In the genomic region with DNA sequence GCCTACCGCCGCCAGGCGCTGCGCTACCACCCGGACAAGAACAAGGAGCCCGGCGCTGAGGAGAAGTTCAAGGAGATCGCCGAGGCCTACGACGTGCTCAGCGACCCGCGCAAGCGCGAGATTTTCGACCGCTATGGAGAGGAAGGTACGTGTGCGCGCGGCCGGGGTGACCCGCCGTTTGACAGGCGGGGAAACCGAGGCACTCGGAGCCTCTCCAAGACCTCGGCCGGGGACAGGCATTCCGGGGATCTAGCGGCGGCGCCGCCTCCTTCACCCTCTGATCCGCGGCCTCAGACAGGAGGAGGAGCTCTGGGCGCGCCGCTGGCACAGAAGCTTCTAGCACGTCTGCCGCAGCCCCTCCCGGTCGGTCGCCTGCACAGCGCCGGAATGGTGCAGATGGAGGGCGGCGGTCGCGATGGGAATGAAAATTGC, we compare ENCODE assay signal across 8 mouse cellular contexts. TPM values are rescaled to one million over a fixed set of nuclear protein-coding genes. Genes with fewer than 3 reads are reported as not detected.
A peak's percentile ranks its signal among the peaks of the same experiment; 100 is the strongest.
DNase-seq lines count a peak whose midpoint lies in the region; ATAC-seq and TF ChIP-seq lines count a peak whose summit lies in the region.

No protein-coding gene starts in this region.

- H3K4me2 ChIP-seq in hindbrain, postnatal 0 days (ENCODE audit: low read depth, low read length) = peak overlapping the region; percentile 80

- peaks cover 16% of the 10 kb centered on the region for H3K4me1 ChIP-seq in hindbrain, postnatal 0 days (ENCODE audit: insufficient read depth, low read length)

- ATAC-seq in hindbrain, postnatal 0 days = peak; percentile 78

- TF ChIP-seq CTCF in hindbrain, postnatal 0 days (IDR thresholded peaks at IDR 0.05; ENCODE audit: low read depth) = peak; percentile 28; the same call in 1 of the 2 replicates

- peaks cover 31% of the 10 kb centered on the region for H3K36me3 ChIP-seq in hindbrain, postnatal 0 days (ENCODE audit: insufficient read depth, low read length)
- peaks cover 28% of the 10 kb centered on the region for H3K36me3 ChIP-seq in macrophage (ENCODE audit: inconsistent target)

- no peaks in the 10 kb centered on the region for H3K9me3 ChIP-seq in hindbrain, postnatal 0 days (ENCODE audit: low read length)

- H3K79me2 ChIP-seq in macrophage (ENCODE audit: inconsistent target) = peaks cover 46% of the 10 kb centered on the region

- peak overlapping the region; percentile 86 for H3K9ac ChIP-seq in hindbrain, postnatal 0 days (replicated peaks; ENCODE audit: low read length)

- no peaks in the 10 kb centered on the region for H3K27me3 ChIP-seq in hindbrain, postnatal 0 days (ENCODE audit: insufficient read depth, low read length)

- DNase-seq in NIH3T3 (ENCODE audit: low read depth) = peak; percentile 87
- peak; percentile 79 for DNase-seq in c-Kit-positive CD71-positive TER-119-positive erythroid progenitor cells, embryonic 14.5 days (ENCODE audit: low spot score)
- peak; percentile 70 to 73 for DNase-seq in gastrocnemius, adult 8-10 months (ENCODE audit: low spot score in 2 of 2)
- DNase-seq in hindbrain, postnatal 0 days (ENCODE audit: low spot score) = peak; percentile 84
- DNase-seq in left cerebral cortex, adult 8-10 months (ENCODE audit: low spot score in 2 of 2) = peak; percentile 74 to 78
- DNase-seq in right cerebral cortex, adult 2 months (ENCODE audit: low spot score in 2 of 2) = peak; percentile 75 to 82
- DNase-seq in urinary bladder, postnatal 25 days (ENCODE audit: low spot score) = peak; percentile 71

- peak overlapping the region; percentile 98 for H3K27ac ChIP-seq in hindbrain, postnatal 0 days
- peak overlapping the region; percentile 33; the same call in 1 of the 2 replicates for H3K27ac ChIP-seq in macrophage

- WGBS in hindbrain, postnatal 0 days = under 1% methylated on average over 51 of the region's 51 CpGs
- under 1% methylated on average over 49 of the region's 51 CpGs for WGBS in macrophage (ENCODE audit: missing documents)

- peak overlapping the region; percentile 82 for H3K4me3 ChIP-seq in hindbrain, postnatal 0 days (ENCODE audit: low read length)
- H3K4me3 ChIP-seq in macrophage (ENCODE audit: inconsistent target) = peak overlapping the region; percentile 86

RNA-seq across cellular contexts. Expression of gene Dnajb1, which starts 0.4 kb away (rescaled TPM):
- 1 to 10 TPM; 3.6 to 7.9 (median 3.8) TPM for total RNA-seq in gastrocnemius, adult 8-10 months (2022)
- 35.3 and 42.7 TPM in 2 replicates for total RNA-seq in hindbrain, postnatal 0 days (2014; rRNA removed)
- polyA plus RNA-seq in hindbrain, postnatal 0 days (2015; fragmentation: Nextera tagmentation; extraction: Ambion mirVana) = 60.1 and 65.0 TPM in 2 replicates
- 10 to 100 TPM; 44.9 to 46.9 (median 45.6) TPM for total RNA-seq in left cerebral cortex, adult 8-10 months (2022)
- total RNA-seq in macrophage (2018; cell fraction: chromatin; rRNA removed) = 10 to 100 TPM in 1 of 26 experiments, 1 to 10 TPM in 25; 1.3 to 11.5 (median 5.2) TPM
- 10 to 100 TPM; 13.7 to 26.4 (median 19.9) TPM for total RNA-seq in macrophage (2018; cell fraction: cytosol; rRNA removed)
- total RNA-seq in macrophage (2018; cell fraction: nucleus; rRNA removed) = 10 to 100 TPM in 6 of 26 experiments, 1 to 10 TPM in 20; 3.9 to 13.8 (median 8.0) TPM
- polyA plus RNA-seq in macrophage (2018) = 13.5 to 19.5 TPM (median 18.1 TPM) in 3 replicates

RNA-seq across cellular contexts. Expression of gene Tecr, which starts 0.6 kb away (rescaled TPM):
- 100 to 1,000 TPM; 461 to 506 (median 481) TPM for total RNA-seq in gastrocnemius, adult 8-10 months (2022)
- total RNA-seq in hindbrain, postnatal 0 days (2014; rRNA removed) = 1,283 and 1,409 TPM in 2 replicates
- 1,550 and 1,625 TPM in 2 replicates for polyA plus RNA-seq in hindbrain, postnatal 0 days (2015; fragmentation: Nextera tagmentation; extraction: Ambion mirVana)
- 100 to 1,000 TPM; 638 to 678 (median 672) TPM for total RNA-seq in left cerebral cortex, adult 8-10 months (2022)
- 100 to 1,000 TPM in 8 of 26 experiments, 10 to 100 TPM in 16, 1 to 10 TPM in 2; 6.4 to 139 (median 77.5) TPM for total RNA-seq in macrophage (2018; cell fraction: chromatin; rRNA removed)
- 100 to 1,000 TPM; 112 to 179 (median 144) TPM for total RNA-seq in macrophage (2018; cell fraction: cytosol; rRNA removed)
- total RNA-seq in macrophage (2018; cell fraction: nucleus; rRNA removed) = 100 to 1,000 TPM in 13 of 26 experiments, 10 to 100 TPM in 13; 19.4 to 204 (median 102) TPM
- 128 to 166 TPM (median 160 TPM) in 3 replicates for polyA plus RNA-seq in macrophage (2018)

RNA-seq across cellular contexts. Expression of gene Ndufb7, which starts 41.9 kb away (rescaled TPM):
- 100 to 1,000 TPM; 262 to 329 (median 295) TPM for total RNA-seq in gastrocnemius, adult 8-10 months (2022)
- total RNA-seq in hindbrain, postnatal 0 days (2014; rRNA removed) = 124 and 186 TPM in 2 replicates
- polyA plus RNA-seq in hindbrain, postnatal 0 days (2015; fragmentation: Nextera tagmentation; extraction: Ambion mirVana) = 436 and 442 TPM in 2 replicates
- total RNA-seq in left cerebral cortex, adult 8-10 months (2022) = 100 to 1,000 TPM; 115 to 152 (median 134) TPM
- total RNA-seq in macrophage (2018; cell fraction: chromatin; rRNA removed) = 10 to 100 TPM in 14 of 26 experiments, 1 to 10 TPM in 12; 2.4 to 33.3 (median 11.9) TPM
- total RNA-seq in macrophage (2018; cell fraction: cytosol; rRNA removed) = 100 to 1,000 TPM in 24 of 26 experiments, 10 to 100 TPM in 2; 91.0 to 158 (median 119) TPM
- 10 to 100 TPM; 14.6 to 51.3 (median 25.8) TPM for total RNA-seq in macrophage (2018; cell fraction: nucleus; rRNA removed)
- 83.2 to 159 TPM (median 130 TPM) in 3 replicates for polyA plus RNA-seq in macrophage (2018)

RNA-seq across cellular contexts. Expression of gene Gipc1, which starts 44.1 kb away (rescaled TPM):
- 10 to 100 TPM; 14.5 to 18.1 (median 17.6) TPM for total RNA-seq in gastrocnemius, adult 8-10 months (2022)
- total RNA-seq in hindbrain, postnatal 0 days (2014; rRNA removed) = 71.5 and 84.9 TPM in 2 replicates
- polyA plus RNA-seq in hindbrain, postnatal 0 days (2015; fragmentation: Nextera tagmentation; extraction: Ambion mirVana) = 114 and 121 TPM in 2 replicates
- total RNA-seq in left cerebral cortex, adult 8-10 months (2022) = 10 to 100 TPM; 72.9 to 74.5 (median 74.3) TPM
- 10 to 100 TPM in 22 of 26 experiments, 1 to 10 TPM in 4; 6.4 to 48.2 (median 23.5) TPM for total RNA-seq in macrophage (2018; cell fraction: chromatin; rRNA removed)
- 10 to 100 TPM; 48.5 to 83.3 (median 66.8) TPM for total RNA-seq in macrophage (2018; cell fraction: cytosol; rRNA removed)
- 10 to 100 TPM; 18.3 to 59.7 (median 27.7) TPM for total RNA-seq in macrophage (2018; cell fraction: nucleus; rRNA removed)
- polyA plus RNA-seq in macrophage (2018) = 61.6 to 92.5 TPM (median 64.4 TPM) in 3 replicates

RNA-seq across cellular contexts. Expression of gene Ptger1, which starts 58.1 kb away (rescaled TPM):
- total RNA-seq in gastrocnemius, adult 8-10 months (2022) = under 1 TPM in 2 of 4 experiments, not detected in 2; 0.15 to 0.16 TPM
- 2.6 and 4.7 TPM in 2 replicates for total RNA-seq in hindbrain, postnatal 0 days (2014; rRNA removed)
- 0.40 and 0.49 TPM in 2 replicates for polyA plus RNA-seq in hindbrain, postnatal 0 days (2015; fragmentation: Nextera tagmentation; extraction: Ambion mirVana)
- 1 to 10 TPM in 3 of 4 experiments, under 1 TPM in 1; 0.83 to 1.5 (median 1.3) TPM for total RNA-seq in left cerebral cortex, adult 8-10 months (2022)
- total RNA-seq in macrophage (2018; cell fraction: chromatin; rRNA removed) = 1 to 10 TPM in 23 of 26 experiments, under 1 TPM in 3; 0.54 to 5.8 (median 2.1) TPM
- 1 to 10 TPM in 19 of 26 experiments, under 1 TPM in 7; 0.58 to 2.3 (median 1.4) TPM for total RNA-seq in macrophage (2018; cell fraction: cytosol; rRNA removed)
- 1 to 10 TPM in 21 of 26 experiments, under 1 TPM in 5; 0.59 to 4.5 (median 1.8) TPM for total RNA-seq in macrophage (2018; cell fraction: nucleus; rRNA removed)
- 0.59 to 8.8 TPM (median 1.3 TPM) in 3 replicates for polyA plus RNA-seq in macrophage (2018)

Comparison
In these comparisons a context has a peak if more than half of its experiments do, and no peak if none do; other contexts are left out.
1. Peak in every context shown above with its lines: DNase-seq, ATAC-seq, H3K4me3 ChIP-seq and H3K27ac ChIP-seq.